Mouse (Mus musculus) layer of hippocampus, postnatal 14 days (tissue): ENCODE measurements at regions not wholly inside any gene's neighbourhood (a gene's known extent, or its start where the extent isn't known, plus 50 kb on each side); places are given as distances from the start of the nearest gene placed in this dataset.
A peak's percentile ranks its signal among the peaks of the same experiment; 100 is the strongest.

Experiments used
- DNase-seq, 2 experiments: peaks; one replicate each; pipeline ENCODE4 v3.0.0; 2021 to 2022; ENCODE audit warnings: low spot score in 2 of 2, mixed read lengths in 1 of 2
- microRNA-seq, 2 experiments: library from miRNA; unstranded; fragments of <30 nt; microRNA quantifications; one replicate each; pipeline ENCODE4 v1.2.0; 2021

DNA sequence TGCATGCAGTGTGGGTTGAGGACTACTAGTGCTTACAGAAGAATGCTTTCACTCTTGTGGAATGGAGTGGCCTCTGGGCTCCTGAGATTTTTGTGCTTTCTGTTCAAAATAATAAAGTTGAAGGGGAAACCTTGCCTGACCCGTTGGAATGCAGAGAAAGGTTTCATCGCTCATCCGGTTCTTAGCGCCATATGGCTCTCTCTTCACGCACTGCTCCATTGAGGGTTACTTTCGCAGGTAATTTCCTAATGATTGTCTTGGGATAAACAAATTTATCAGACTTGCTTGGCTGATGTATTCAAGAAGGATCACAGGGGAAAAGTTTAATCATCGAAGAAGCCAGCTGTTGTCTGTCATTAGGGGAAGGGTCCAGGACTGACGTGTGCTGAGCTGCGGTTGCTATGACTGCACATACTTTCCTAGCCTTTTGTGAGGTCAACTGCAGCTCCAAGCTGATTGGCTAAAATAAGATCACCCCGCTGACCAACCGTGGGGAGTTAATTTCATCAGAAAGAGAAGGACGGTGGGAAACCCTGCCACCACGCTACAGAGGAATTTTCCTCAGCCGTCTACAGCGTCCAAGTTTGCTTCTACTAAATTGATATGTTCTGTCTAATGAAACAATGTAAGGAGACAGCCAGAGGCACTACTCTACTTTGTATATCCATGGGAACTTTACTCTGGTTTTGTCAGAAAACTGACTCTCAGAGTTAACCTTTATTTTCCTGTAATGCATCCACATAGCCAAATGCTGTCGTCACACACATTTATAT lies 210.9 kb downstream of the Sox2 start:
- DNase-seq = no peak

GRCm38 (mm10) chr3:34868698-34869409 lies 218.6 kb downstream of the Sox2 start:
- DNase-seq = peak in 1 of 2 experiments; percentile 2

DNA sequence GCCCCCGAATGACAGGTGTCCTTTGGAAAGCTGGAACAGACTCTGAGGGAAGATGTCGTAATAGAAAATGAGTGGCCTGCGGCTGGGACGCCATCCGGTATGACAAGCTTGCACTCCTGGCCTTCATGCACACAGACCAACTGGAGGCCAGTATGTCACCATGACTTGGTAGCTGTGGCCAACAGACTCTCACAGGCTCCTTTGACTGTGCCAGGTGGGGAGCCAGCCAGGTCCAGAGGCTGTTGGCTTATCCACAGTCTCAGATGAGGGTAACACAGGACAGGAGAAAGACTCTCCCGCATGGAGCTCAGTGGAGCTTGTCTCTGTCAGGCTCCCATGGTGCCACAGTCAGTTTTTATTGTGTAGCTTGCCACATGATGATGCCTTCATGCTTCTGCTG lies 219.7 kb downstream of the Sox2 start:
- DNase-seq = no peak

DNA sequence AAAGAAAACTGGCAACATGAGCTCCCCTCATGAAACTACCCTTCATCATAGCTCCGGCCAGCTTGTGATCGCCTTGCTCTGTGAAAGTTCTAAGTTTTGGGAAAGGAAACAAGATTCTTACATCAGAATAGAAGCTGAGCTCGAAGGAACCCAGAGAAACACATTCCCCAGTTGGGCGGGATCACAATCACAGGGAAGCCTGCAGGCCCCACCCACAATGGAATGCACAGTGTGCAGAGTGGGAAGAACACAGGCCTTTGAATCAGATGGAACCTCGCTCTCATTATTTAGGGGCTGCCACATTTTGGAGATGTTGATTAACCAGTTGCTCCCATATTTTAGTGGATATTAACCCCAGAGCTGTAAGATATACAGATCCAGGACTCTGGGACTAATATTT lies 234.9 kb downstream of the Sox2 start:
- no peak for DNase-seq

- DNase-seq = no peak
Observed at GRCm38 (mm10) chr3:34893381-34893780, 243.2 kb downstream of the Sox2 start.

DNA sequence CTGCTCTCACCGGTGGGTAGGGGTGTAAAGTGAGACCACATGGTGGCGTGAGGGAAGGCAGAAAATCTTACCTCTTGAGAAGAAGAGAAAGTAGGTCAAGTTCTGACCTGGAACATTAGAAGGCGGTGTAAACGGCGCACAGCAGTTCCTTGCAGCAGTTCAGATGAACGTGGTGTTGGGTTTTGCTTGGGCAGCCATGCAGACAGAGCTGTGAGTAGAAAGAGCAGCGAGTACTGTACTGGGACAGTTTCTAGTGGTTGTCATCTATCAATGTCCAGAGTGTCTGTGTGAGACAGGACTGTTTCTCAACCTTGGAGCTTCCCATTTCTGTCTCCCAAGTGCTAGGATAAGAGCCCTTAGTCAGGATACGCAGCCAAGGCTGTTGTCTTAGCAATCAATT lies 252.9 kb downstream of the Sox2 start:
- no peak for DNase-seq

DNA sequence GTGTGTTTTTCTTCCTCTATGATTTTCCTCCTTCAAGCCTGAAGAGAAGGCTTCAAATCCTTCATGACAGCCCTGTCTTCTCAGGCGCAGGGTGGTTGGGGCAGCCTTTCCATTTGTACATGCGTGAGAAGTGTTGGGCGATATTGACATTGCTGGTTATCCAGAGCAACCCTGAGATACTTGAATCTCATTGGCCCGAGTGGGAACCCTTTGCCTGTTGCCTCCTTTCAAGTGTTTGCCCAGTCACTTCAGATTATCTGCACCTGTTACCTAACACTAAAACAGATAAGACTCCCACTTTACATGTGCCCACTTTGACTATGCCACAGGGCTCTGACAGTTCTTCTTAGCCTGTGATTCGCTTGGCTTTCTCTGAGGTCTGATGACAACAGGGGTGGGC lies 258.3 kb downstream of the Sox2 start:
- no peak for DNase-seq

DNA sequence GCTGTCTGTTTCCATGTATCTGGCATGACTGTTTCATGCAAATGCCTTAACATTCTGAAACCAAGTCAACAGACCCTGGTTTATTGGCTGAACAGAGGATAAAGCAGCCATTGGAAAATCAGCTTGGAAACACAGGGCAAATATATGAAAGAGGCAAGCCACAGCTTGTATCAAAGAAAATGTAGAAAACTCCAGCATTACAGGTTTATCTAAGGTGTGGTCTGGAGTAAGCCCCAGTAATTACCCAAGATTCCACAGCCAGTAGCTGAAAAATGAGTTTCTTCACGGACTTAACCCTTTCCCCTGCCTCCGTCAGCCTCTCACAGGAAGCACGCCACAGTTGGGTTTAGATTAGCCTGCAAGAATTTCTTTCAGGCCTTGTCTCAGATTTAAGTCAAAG lies 259.1 kb downstream of the Sox2 start:
- DNase-seq = no peak

GRCm38 (mm10) chr3:34918326-34918932 lies 268.2 kb downstream of the Sox2 start:
- DNase-seq = no peak

GRCm38 (mm10) chr3:34920497-34920896 lies 270.3 kb downstream of the Sox2 start:
- no peak for DNase-seq

DNA sequence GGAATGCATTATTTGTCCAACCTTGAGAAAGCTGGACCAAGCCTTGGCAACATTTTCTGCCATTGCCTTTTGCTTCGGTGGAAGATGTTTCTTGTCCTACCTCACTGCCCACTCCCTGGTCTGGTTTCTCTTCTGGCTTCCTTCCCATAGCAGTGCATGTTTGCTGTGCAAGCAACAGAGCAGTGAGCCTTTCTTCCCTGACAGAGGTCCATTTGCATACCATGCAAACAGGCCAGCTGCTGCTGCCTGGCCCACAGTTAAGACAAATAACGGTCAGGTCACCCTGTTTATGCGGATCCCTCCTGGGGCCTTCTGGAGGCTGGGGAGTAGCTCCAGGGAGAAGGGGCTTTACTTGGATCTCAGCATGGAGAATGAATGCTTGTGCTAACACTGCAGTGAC lies 299.7 kb downstream of the Sox2 start:
- DNase-seq = no peak

GRCm38 (mm10) chr3:34956183-34956582 lies 306.0 kb downstream of the Sox2 start:
- no peak for DNase-seq

DNA sequence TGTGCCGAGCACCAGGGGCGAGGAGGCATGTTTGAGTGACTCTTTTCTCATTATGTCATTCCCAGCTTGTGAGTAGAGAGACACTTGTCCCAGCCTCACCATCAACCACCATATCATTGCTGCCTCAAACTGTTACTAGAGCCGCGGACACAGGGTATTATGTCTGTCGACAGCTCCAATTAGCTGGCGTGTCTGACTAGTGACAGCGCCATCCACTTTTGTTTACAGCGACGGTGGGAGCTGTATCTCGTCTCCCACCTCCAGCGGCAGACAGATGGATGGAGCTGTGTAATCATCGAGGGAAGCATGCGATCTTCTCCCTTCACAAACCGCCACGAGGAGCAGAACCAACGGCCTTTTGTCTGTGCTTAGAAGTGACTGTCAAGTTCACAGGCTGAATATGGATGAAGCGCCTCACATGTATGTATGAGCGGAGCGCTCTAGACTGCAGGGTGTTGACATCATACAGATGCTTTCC lies 308.9 kb downstream of the Sox2 start:
- DNase-seq = no peak

DNA sequence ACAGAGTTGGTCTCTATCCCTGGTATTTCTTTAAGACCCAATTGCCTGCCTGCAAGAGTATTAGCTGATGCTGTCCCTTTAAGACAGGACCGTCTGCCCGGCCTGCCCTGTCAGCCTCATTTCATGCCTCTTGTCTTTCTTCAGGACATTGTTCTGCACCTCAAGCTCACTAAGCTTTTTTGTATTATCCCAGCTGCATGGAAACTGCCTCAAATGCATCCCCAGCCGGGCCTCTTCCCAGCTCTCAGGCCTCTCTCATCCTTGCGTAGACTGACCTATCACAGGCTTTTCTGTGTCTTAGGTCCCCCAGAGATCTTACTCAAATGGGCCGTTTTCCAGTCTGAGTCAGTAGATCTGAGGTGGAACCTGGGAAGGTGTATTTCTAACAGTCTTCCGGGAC lies 316.2 kb downstream of the Sox2 start:
- no peak for DNase-seq

GRCm38 (mm10) chr3:34967911-34968310 lies 317.7 kb downstream of the Sox2 start:
- DNase-seq = peak in 1 of 2 experiments; percentile 20

GRCm38 (mm10) chr3:34971536-34971935 lies 321.3 kb downstream of the Sox2 start:
- DNase-seq = no peak

DNA sequence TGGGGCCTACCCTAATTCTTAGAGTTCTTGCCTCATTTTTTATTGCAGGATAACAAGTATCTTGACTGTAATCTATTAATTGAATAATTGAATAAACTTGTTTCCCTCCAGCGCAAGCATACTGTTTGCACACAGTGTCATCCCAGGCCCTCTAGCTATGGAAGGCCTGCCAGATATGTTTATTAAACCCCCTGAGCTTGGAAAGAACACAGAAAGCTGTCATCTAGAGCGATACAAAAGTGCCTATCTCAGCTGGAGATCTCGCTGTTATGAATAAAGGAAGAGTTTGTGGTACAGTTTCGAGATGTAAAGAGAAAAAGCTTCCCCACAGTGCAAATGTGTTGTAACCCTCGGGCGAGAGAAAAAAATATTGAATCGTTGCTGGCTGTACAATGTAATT lies 324.2 kb downstream of the Sox2 start:
- no peak for DNase-seq

Small RNAs in the stretch of these regions (microRNA-seq; reads per million reads assigned to microRNA genes)
- gene Mir6378 = 0 reads per million in 2 experiments
